Mouse (Mus musculus) MEL (cell line): ENCODE results near the gene Crygc.

ENCODE experiments used
- CHD2 ChIP-seq: IDR thresholded peaks from 2 replicates; pipeline ENCODE4 v1.6.1; 2011; ENCODE audit warnings: low read length, improper control_type of control experiment
- CTCF ChIP-seq, 3 experiments: IDR thresholded peaks in 2 of 3; conservative IDR thresholded peaks in 1 of 3; 2 replicates each; pipeline ENCODE4 v1.5.1; 2011 to 2012; ENCODE audit warnings: low read length in 3 of 3, low read depth in 2 of 3, mild to moderate bottlenecking in 2 of 3, improper control_type of control experiment in 1 of 3, inconsistent platforms in 1 of 3, mixed read lengths in 1 of 3, moderate library complexity in 1 of 3; ENCODE audit not compliant: control insufficient read depth in 1 of 3, insufficient read depth in 1 of 3, poor library complexity in 1 of 3, severe bottlenecking in 1 of 3
- EP300 ChIP-seq, 2 experiments: IDR thresholded peaks; 2 replicates each; pipeline ENCODE4 v1.6.1; 2011; ENCODE audit warnings: improper control_type of control experiment in 2 of 2, low read length in 2 of 2, low read depth in 1 of 2, mild to moderate bottlenecking in 1 of 2
- GATA1 ChIP-seq: IDR thresholded peaks from 2 replicates; pipeline ENCODE4 v1.6.1; 2011; ENCODE audit warnings: low read depth, low read length, improper control_type of control experiment
- HCFC1 ChIP-seq: IDR thresholded peaks from 2 replicates; pipeline ENCODE4 v1.6.1; 2012; ENCODE audit warnings: low read depth, mild to moderate bottlenecking, inconsistent platforms, low read length, improper control_type of control experiment, moderate library complexity
- KAT2A ChIP-seq: conservative IDR thresholded peaks from 2 replicates; pipeline ENCODE4 v1.6.1; 2012; ENCODE audit warnings: low read depth, low read length, improper control_type of control experiment, inconsistent platforms
- MAX ChIP-seq: IDR thresholded peaks from 2 replicates; pipeline ENCODE4 v1.6.1; 2011; ENCODE audit warnings: low read length, improper control_type of control experiment
- NRF1 ChIP-seq: IDR thresholded peaks from 2 replicates; pipeline ENCODE4 v1.6.1; 2014; ENCODE audit warnings: low read depth, mild to moderate bottlenecking, inconsistent platforms, low read length, improper control_type of control experiment, moderate library complexity; ENCODE audit not compliant: poor library complexity, insufficient read depth, severe bottlenecking
- TAL1 ChIP-seq: IDR thresholded peaks from 2 replicates; pipeline ENCODE4 v1.6.1; 2012; ENCODE audit warnings: mild to moderate bottlenecking, inconsistent platforms, low read length, moderate library complexity, mixed read lengths
- TCF12 ChIP-seq: IDR thresholded peaks from 2 replicates; pipeline ENCODE4 v1.6.1; 2014; ENCODE audit warnings: low read depth, mild to moderate bottlenecking, inconsistent platforms, low read length, improper control_type of control experiment, moderate library complexity
- USF1 ChIP-seq: IDR thresholded peaks from 2 replicates; pipeline ENCODE4 v1.6.1; 2014; ENCODE audit warnings: low read depth, mild to moderate bottlenecking, inconsistent platforms, low read length, improper control_type of control experiment, moderate library complexity
- ZC3H11A ChIP-seq: IDR thresholded peaks from 2 replicates; pipeline ENCODE4 v1.6.1; 2012; ENCODE audit warnings: low read depth, mild to moderate bottlenecking, inconsistent platforms, low read length, improper control_type of control experiment
- ZMIZ1 ChIP-seq: IDR thresholded peaks from 2 replicates; pipeline ENCODE4 v1.6.1; 2012; ENCODE audit warnings: low read depth, mild to moderate bottlenecking, inconsistent platforms, low read length, improper control_type of control experiment, moderate library complexity
- ZNF384 ChIP-seq: IDR thresholded peaks from 2 replicates; pipeline ENCODE4 v1.6.1; 2012; ENCODE audit warnings: low read depth, mild to moderate bottlenecking, inconsistent platforms, low read length, improper control_type of control experiment

DNA sequence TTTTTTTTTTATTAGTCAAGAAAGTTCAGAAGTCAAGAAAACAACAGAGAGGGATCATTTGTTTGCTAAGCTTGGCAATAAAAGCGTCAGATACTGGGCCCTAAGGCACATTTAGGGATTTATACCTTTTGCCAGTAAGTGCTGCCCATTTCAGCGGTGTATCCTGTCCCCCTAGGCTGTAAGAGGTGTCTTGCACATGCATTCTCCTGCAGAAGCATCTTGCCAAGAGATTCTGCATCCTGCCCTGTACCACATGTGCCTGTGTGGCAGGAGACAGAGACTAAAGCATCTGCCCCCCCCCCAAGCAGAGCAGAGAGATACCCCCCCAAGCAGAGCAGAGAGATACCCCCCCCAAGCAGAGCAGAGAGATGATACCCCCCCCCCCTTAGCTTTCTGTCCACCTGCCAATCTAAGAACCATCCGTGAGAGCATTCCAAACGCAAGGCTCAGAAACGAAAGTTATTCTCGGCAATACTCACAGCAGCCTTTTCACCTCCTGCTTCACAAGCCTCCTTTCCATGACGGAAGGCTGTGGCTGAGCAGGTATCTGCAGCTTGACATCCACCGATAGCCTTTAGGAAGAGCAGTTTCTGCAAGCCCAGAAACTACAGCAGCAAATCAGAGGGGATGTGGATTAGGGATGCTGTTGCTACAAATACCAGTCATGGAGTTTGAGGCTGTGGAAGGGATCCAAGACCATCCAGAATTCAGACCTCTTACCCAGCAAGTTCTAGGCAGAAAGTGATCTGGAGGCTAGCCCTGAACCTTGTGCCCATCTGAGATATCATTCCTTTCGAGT, 49.3 kb upstream of the Crygc start, which contains the start of gene D630023F18Rik:
- no peak for TF ChIP-seq CTCF (IDR thresholded peaks at IDR 0.05 in 2 of 3, conservative IDR thresholded peaks at IDR 0.05 in 1 of 3; ENCODE audit: control insufficient read depth in 1 of 3, insufficient read depth in 1 of 3, low read depth in 2 of 3, low read length in 3 of 3, poor library complexity in 1 of 3, severe bottlenecking in 1 of 3)
- no peak for TF ChIP-seq GATA1
- TF ChIP-seq CHD2, result no peak
- TF ChIP-seq HCFC1, result no peak
- TF ChIP-seq EP300 (IDR thresholded peaks at IDR 0.05; ENCODE audit: low read depth in 1 of 2, low read length in 2 of 2), result no peak
- TF ChIP-seq TAL1, result no peak
- no peak for TF ChIP-seq ZC3H11A
- TF ChIP-seq ZMIZ1, result no peak
- TF ChIP-seq NRF1, result no peak
- TF ChIP-seq TCF12, result no peak
- TF ChIP-seq MAX, result no peak
- no peak for TF ChIP-seq KAT2A
- no peak for TF ChIP-seq ZNF384
- no peak for TF ChIP-seq USF1
